Mouse (Mus musculus) midbrain, embryonic 11.5 days (tissue): ENCODE measurements at regions not wholly inside any gene's neighbourhood (a gene's known extent, or its start where the extent isn't known, plus 50 kb on each side); places are given as distances from the start of the nearest gene placed in this dataset.
"Not testable (repeated sequence)": the region's sequence is repeated elsewhere in the genome, so short reads cannot be mapped to it uniquely, and the experiment has no call there.

Experiments
- ATAC-seq: fragments of 200-750 bp; cut with Nextera tagmentation; 2 replicates; pipeline ENCODE4 v1.8.0; 2017; ENCODE audit warnings: moderate TSS enrichment, moderate library complexity; ENCODE audit not compliant: low FRiP score
- DNase-seq: peaks from one replicate; pipeline ENCODE4 v3.0.0; 2015; ENCODE audit warnings: low spot score; ENCODE audit errors: missing footprints
- H3K27ac ChIP-seq: fragments of 300-500 bp; sonication (generic); 2 replicates; pipeline ENCODE4 v1.5.1; 2014; ENCODE audit warnings: low read depth, low read length
- H3K27me3 ChIP-seq: fragments of 300-500 bp; sonication (generic); 2 replicates; pipeline ENCODE4 v1.6.1; 2014; ENCODE audit warnings: mild to moderate bottlenecking, low read length, moderate library complexity, mixed read lengths; ENCODE audit not compliant: control insufficient read depth, insufficient read depth
- H3K36me3 ChIP-seq: fragments of 300-500 bp; sonication (generic); 2 replicates; pipeline ENCODE4 v1.6.1; 2014; ENCODE audit warnings: mild to moderate bottlenecking, low read length, moderate library complexity, mixed read lengths; ENCODE audit not compliant: control insufficient read depth, insufficient read depth
- H3K4me1 ChIP-seq: fragments of 300-500 bp; sonication (generic); 2 replicates; pipeline ENCODE4 v1.6.1; 2014; ENCODE audit warnings: low read length; ENCODE audit not compliant: control insufficient read depth, insufficient read depth
- H3K4me2 ChIP-seq: fragments of 300-500 bp; sonication (generic); 2 replicates; pipeline ENCODE4 v1.6.1; 2014; ENCODE audit warnings: mild to moderate bottlenecking, moderate library complexity
- H3K4me3 ChIP-seq: fragments of 300-500 bp; sonication (generic); 2 replicates; pipeline ENCODE4 v1.5.1; 2014; ENCODE audit warnings: low read depth, low read length
- H3K9ac ChIP-seq: fragments of 300-500 bp; sonication (generic); 2 replicates; pipeline ENCODE4 v1.6.1; 2014; ENCODE audit warnings: low read length
- H3K9me3 ChIP-seq: fragments of 300-500 bp; sonication (generic); 2 replicates; pipeline ENCODE4 v1.6.1; 2016; ENCODE audit warnings: low read length; ENCODE audit not compliant: control insufficient read depth
- WGBS: fragments of 180-500 bp; shearing (Covaris S2); extraction: QIAGEN DNeasy Blood & Tissue Kit; methylation state at CpG from one replicate; pipeline ENCODE4 v1.1.7; 2014; 5-methylcytosine and 5-hydroxymethylcytosine counted together

GRCm38 (mm10) chr16:30194836-30195235, 72.5 kb downstream of the Cpn2 start:
- no peak overlapping the region for H3K4me3 ChIP-seq
- H3K36me3 ChIP-seq: no peaks in the 10 kb centered on the region
- no peak overlapping the region for H3K9ac ChIP-seq
- peaks cover 3% of the 10 kb centered on the region; the same call in 1 of the 2 replicates for H3K4me1 ChIP-seq
- H3K9me3 ChIP-seq: no peaks in the 10 kb centered on the region
- no peak overlapping the region for H3K4me2 ChIP-seq
- ATAC-seq: no peak
- H3K27ac ChIP-seq: no peak overlapping the region
- WGBS: 87% methylated on average over 7 of the region's 7 CpGs
- peaks cover 48% of the 10 kb centered on the region for H3K27me3 ChIP-seq
- no peak for DNase-seq

- not testable (repeated sequence) for H3K27ac ChIP-seq, ATAC-seq, H3K36me3 ChIP-seq, H3K4me3 ChIP-seq, H3K9me3 ChIP-seq, H3K4me2 ChIP-seq, DNase-seq, H3K9ac ChIP-seq, H3K4me1 ChIP-seq
- peaks cover 41% of the 10 kb centered on the region for H3K27me3 ChIP-seq
- 80% methylated on average over 2 of the region's 2 CpGs for WGBS
Observed at GRCm38 (mm10) chr16:30195859-30196258, 71.4 kb downstream of the Cpn2 start.

GRCm38 (mm10) chr16:30197351-30197750, 69.9 kb downstream of the Cpn2 start:
- no peak overlapping the region for H3K4me2 ChIP-seq
- H3K27me3 ChIP-seq: peaks cover 33% of the 10 kb centered on the region
- no peaks in the 10 kb centered on the region for H3K9me3 ChIP-seq
- H3K9ac ChIP-seq: no peak overlapping the region
- peaks cover 3% of the 10 kb centered on the region; the same call in 1 of the 2 replicates for H3K4me1 ChIP-seq
- DNase-seq (no peak), ATAC-seq (no peak)
- no peaks in the 10 kb centered on the region for H3K36me3 ChIP-seq
- 79% methylated on average over 3 of the region's 3 CpGs for WGBS
- H3K4me3 ChIP-seq: no peak overlapping the region
- no peak overlapping the region for H3K27ac ChIP-seq

- ATAC-seq: no peak
- H3K27me3 ChIP-seq: peaks cover 39% of the 10 kb centered on the region
- no peak overlapping the region for H3K4me3 ChIP-seq
- 91% methylated on average over 4 of the region's 4 CpGs for WGBS
- no peaks in the 10 kb centered on the region for H3K9me3 ChIP-seq
- no peaks in the 10 kb centered on the region for H3K36me3 ChIP-seq
- DNase-seq: no peak
- no peak overlapping the region for H3K9ac ChIP-seq
- peaks cover 5% of the 10 kb centered on the region for H3K4me1 ChIP-seq
- no peak overlapping the region for H3K4me2 ChIP-seq
- H3K27ac ChIP-seq: no peak overlapping the region
Observed at GRCm38 (mm10) chr16:30199836-30200235, 67.5 kb downstream of the Cpn2 start.

GRCm38 (mm10) chr16:30204144-30204543, 63.2 kb downstream of the Cpn2 start:
- no peak overlapping the region for H3K27ac ChIP-seq
- WGBS: 30% methylated on average over 4 of the region's 4 CpGs
- DNase-seq: no peak
- no peak overlapping the region for H3K4me2 ChIP-seq
- ATAC-seq: no peak
- H3K9ac ChIP-seq: no peak overlapping the region
- peaks cover 20% of the 10 kb centered on the region for H3K4me1 ChIP-seq
- peaks cover under 1% of the 10 kb centered on the region for H3K9me3 ChIP-seq
- no peaks in the 10 kb centered on the region for H3K36me3 ChIP-seq
- no peak overlapping the region for H3K4me3 ChIP-seq
- H3K27me3 ChIP-seq: peaks cover 43% of the 10 kb centered on the region

- H3K9me3 ChIP-seq: peaks cover 3% of the 10 kb centered on the region
- H3K4me2 ChIP-seq: peak overlapping the region; percentile 39; the same call in 1 of the 2 replicates
- no peak overlapping the region for H3K9ac ChIP-seq
- no peaks in the 10 kb centered on the region for H3K36me3 ChIP-seq
- 2% methylated on average over 8 of the region's 8 CpGs for WGBS
- no peak overlapping the region; the same call in 1 of the 2 replicates for H3K27ac ChIP-seq
- H3K4me1 ChIP-seq: peaks cover 20% of the 10 kb centered on the region
- H3K27me3 ChIP-seq: peaks cover 44% of the 10 kb centered on the region
- no peak overlapping the region for H3K4me3 ChIP-seq
- ATAC-seq (peak; percentile 12), DNase-seq (peak; percentile 93)
Observed at GRCm38 (mm10) chr16:30205314-30205815, 61.9 kb downstream of the Cpn2 start.

- WGBS: 4% methylated on average over 15 of the region's 15 CpGs
- Histone ChIP-seq H3K9ac (peak overlapping the region; percentile 3; the same call in 1 of the 2 replicates), H3K9me3 (peaks cover 3% of the 10 kb centered on the region), H3K27ac (peak overlapping the region; percentile 44; the same call in 1 of the 2 replicates), H3K4me1 (peaks cover 20% of the 10 kb centered on the region), H3K27me3 (peaks cover 44% of the 10 kb centered on the region), H3K36me3 (no peaks in the 10 kb centered on the region), H3K4me2 (peak overlapping the region; percentile 39; the same call in 1 of the 2 replicates), H3K4me3 (no peak overlapping the region)
- DNase-seq: peak; percentile 94
- peak; percentile 70 for ATAC-seq
Observed at GRCm38 (mm10) chr16:30205816-30206356, 61.4 kb downstream of the Cpn2 start.
